ENCODE assay signal across 16 mouse cellular contexts in genomic region chr12:27390439-27390838, GRCm38 (mm10). TPM values are rescaled to one million over a fixed set of nuclear protein-coding genes. Genes with fewer than 3 reads are reported as not detected.
DNase-seq lines count a peak whose midpoint lies in the region; ATAC-seq and TF ChIP-seq lines count a peak whose summit lies in the region.
"Had no signal": no experiment of that assay in that cellular context is flagged by ENCODE, and none has a peak within 500 bp of the region (broad histone marks: within the 10 kb centered on the region; RNA-seq: fewer than 3 reads in every experiment).

No protein-coding gene starts in this region.

- no peak overlapping the region for H3K9ac ChIP-seq in lung, postnatal 0 days (replicated peaks; ENCODE audit: low read depth)
- H3K9ac ChIP-seq in kidney, embryonic 16.5 days (replicated peaks; ENCODE audit: low read length) = no peak overlapping the region
- H3K9ac ChIP-seq: forebrain, embryonic 15.5 days; hindbrain, embryonic 15.5 days; lung, embryonic 14.5 days had no signal

- H3K4me2 ChIP-seq in lung, postnatal 0 days (replicated peaks; ENCODE audit: low read depth, low read length) = no peak overlapping the region
- no peak overlapping the region for H3K4me2 ChIP-seq in kidney, embryonic 16.5 days (replicated peaks; ENCODE audit: low read depth, low read length)
- H3K4me2 ChIP-seq: forebrain, embryonic 15.5 days; hindbrain, embryonic 15.5 days; lung, embryonic 14.5 days had no signal

- DNase-seq in gastrocnemius, postnatal 10 days = peak; percentile 29
- DNase-seq in gastrocnemius, adult 8-10 months (ENCODE audit: low spot score in 2 of 2) = no peak
- DNase-seq in lung, postnatal 0 days (ENCODE audit: low spot score) = peak; percentile 7
- no peak for DNase-seq in lung, postnatal 4 days
- no peak for DNase-seq in thymus, postnatal 36 days
- DNase-seq in urinary bladder, postnatal 4 days (ENCODE audit: low spot score in 2 of 2) = no peak
- DNase-seq in spleen, postnatal 10 days (ENCODE audit: low spot score in 2 of 2) = no peak
- DNase-seq: cerebellum, adult 9-11 months; heart, adult 2 months; layer of hippocampus, adult 9-11 months; lung, embryonic 14.5 days; right cerebral cortex, postnatal 25 days had no signal

- no peak overlapping the region for H3K4me3 ChIP-seq in lung, postnatal 0 days (ENCODE audit: low read depth, low read length)
- no peak overlapping the region for H3K4me3 ChIP-seq in kidney, embryonic 16.5 days (ENCODE audit: low read length)
- H3K4me3 ChIP-seq: forebrain, embryonic 15.5 days; heart, adult 2 months; hindbrain, embryonic 15.5 days had no signal

- no peaks in the 10 kb centered on the region for H3K27me3 ChIP-seq in lung, postnatal 0 days (replicated peaks; ENCODE audit: insufficient read depth, low read length)
- H3K27me3 ChIP-seq in kidney, embryonic 16.5 days (ENCODE audit: insufficient read depth, low read length) = no peaks in the 10 kb centered on the region
- H3K27me3 ChIP-seq: forebrain, embryonic 15.5 days; hindbrain, embryonic 15.5 days had no signal

- ATAC-seq in lung, postnatal 0 days = peak; percentile 26; the same call in 1 of the 2 replicates
- peak; percentile 59; the same call in 1 of the 2 replicates for ATAC-seq in kidney, embryonic 16.5 days (ENCODE audit: low FRiP score, low TSS enrichment)
- ATAC-seq: forebrain, embryonic 15.5 days had no signal

- no peak for TF ChIP-seq EP300 in lung, postnatal 0 days (IDR thresholded peaks at IDR 0.05)

- WGBS in lung, postnatal 0 days = 43% methylated on average over 3 of the region's 3 CpGs
- 37% methylated on average over 3 of the region's 3 CpGs for WGBS in kidney, embryonic 16.5 days

- no peaks in the 10 kb centered on the region for H3K4me1 ChIP-seq in lung, postnatal 0 days (ENCODE audit: insufficient read depth, low read depth, low read length)
- 0 out of 2 replicates have a peak, but pooled peaks cover 4% of the 10 kb centered on the region for H3K4me1 ChIP-seq in kidney, embryonic 16.5 days (ENCODE audit: insufficient read depth, low read length)
- H3K4me1 ChIP-seq: hindbrain, embryonic 15.5 days had no signal

- H3K27ac ChIP-seq in lung, postnatal 0 days (ENCODE audit: low read length) = no peak overlapping the region
- no peak overlapping the region for H3K27ac ChIP-seq in kidney, embryonic 16.5 days (ENCODE audit: low read length)
- H3K27ac ChIP-seq: forebrain, embryonic 15.5 days; heart, adult 2 months; hindbrain, embryonic 15.5 days had no signal

- H3K36me3 ChIP-seq in lung, postnatal 0 days (ENCODE audit: insufficient read depth, low read length) = no peaks in the 10 kb centered on the region
- H3K36me3 ChIP-seq in kidney, embryonic 16.5 days (ENCODE audit: insufficient read depth, low read length) = no peaks in the 10 kb centered on the region
- H3K36me3 ChIP-seq: forebrain, embryonic 15.5 days; G1E; hindbrain, embryonic 15.5 days had no signal

- H3K9me3 ChIP-seq in lung, postnatal 0 days (ENCODE audit: low read length) = no peaks in the 10 kb centered on the region
- H3K9me3 ChIP-seq in kidney, embryonic 16.5 days (ENCODE audit: low read length) = no peaks in the 10 kb centered on the region
- H3K9me3 ChIP-seq: forebrain, embryonic 15.5 days; hindbrain, embryonic 15.5 days had no signal

- TF ChIP-seq CTCF in lung, postnatal 0 days (IDR thresholded peaks at IDR 0.05) = no peak

RNA-seq across cellular contexts. Expression of gene Sox11, which starts 48.1 kb away (rescaled TPM):
- 1 to 10 TPM; 4.0 to 5.7 TPM for total RNA-seq in gastrocnemius, postnatal 10 days (2021)
- total RNA-seq in gastrocnemius, adult 8-10 months (2022) = under 1 TPM in 3 of 4 experiments, not detected in 1; 0.02 to 0.07 (median 0.03) TPM
- 9.2 and 11.3 TPM in 2 replicates for polyA plus RNA-seq in lung, postnatal 0 days (2015; fragmentation: Nextera tagmentation; extraction: Ambion mirVana)
- 60.2 and 68.5 TPM in 2 replicates for polyA plus RNA-seq in kidney, embryonic 16.5 days (2015; fragmentation: Nextera tagmentation; extraction: Ambion mirVana)
- polyA plus RNA-seq: G1E had no signal

Comparison
In these comparisons a context has a peak if more than half of its experiments do, and no peak if none do; other contexts are left out.
1. DNase-seq: peak in gastrocnemius, postnatal 10 days (single experiment) and lung, postnatal 0 days (single experiment); none in gastrocnemius, adult 8-10 months (0 of 2), lung, postnatal 4 days (0 of 2), thymus, postnatal 36 days (0 of 2), urinary bladder, postnatal 4 days (0 of 2) and spleen, postnatal 10 days (0 of 2).
2. RNA of gene Sox11, which starts 48.1 kb away (total RNA-seq): 4.0 to 5.7 TPM in gastrocnemius, postnatal 10 days; 0.02 to 0.07 TPM in gastrocnemius, adult 8-10 months; every median in the first group is over 4 times any median in the second.